Mouse (Mus musculus) heart, adult 2 months (tissue): ENCODE data around the gene Klhl8.

Source experiments
- CTCF ChIP-seq: fragments of 200-600 bp; IDR thresholded peaks from 2 replicates; pipeline ENCODE4 v1.8.1; 2022; ENCODE audit warnings: antibody characterized with exemption, mild to moderate bottlenecking, moderate library complexity
- EP300 ChIP-seq: fragments of 200-500 bp; IDR thresholded peaks from 2 replicates; pipeline ENCODE4 v1.6.1; 2011; ENCODE audit warnings: low read depth, low read length, control low read depth; ENCODE audit not compliant: insufficient read depth

- TF ChIP-seq EP300, result no peak
- no peak for TF ChIP-seq CTCF
These were observed 27.7 kb upstream of the Klhl8 start for GRCm38 (mm10) chr5:103938547-103939349.
